Mouse (Mus musculus): ENCODE data around the gene Plch2. TPM values are rescaled to one million over a fixed set of nuclear protein-coding genes. Genes with fewer than 3 reads are reported as not detected.
A peak's percentile ranks its signal among the peaks of the same experiment; 100 is the strongest.

Plch2 gene
- total RNA-seq, 2 experiments from 2014 or later = 0.38 TPM; not detected in 1

GRCm38 (mm10) chr4:154956604-154957003 is 100.0 kb downstream of the Plch2 start:
- no peak for TF ChIP-seq CTCF (IDR thresholded peaks at IDR 0.05)
- intact Hi-C loops (cut with DNase I) = no loop called here
- no peak for DNase-seq
- no peak overlapping the region for H3K4me3 ChIP-seq
- no peak overlapping the region for H3K27ac ChIP-seq

GRCm38 (mm10) chr4:154952461-154953241 is 103.9 kb downstream of the Plch2 start:
- intact Hi-C loops (cut with DNase I) = no loop called here
- Histone ChIP-seq H3K27ac (no peak overlapping the region), H3K4me3 (no peak overlapping the region)
- no peak for DNase-seq
- no peak for TF ChIP-seq CTCF (IDR thresholded peaks at IDR 0.05)

GRCm38 (mm10) chr4:154949589-154949982 is 107.0 kb downstream of the Plch2 start:
- H3K4me3 ChIP-seq = no peak overlapping the region
- DNase-seq = no peak
- intact Hi-C loops (cut with DNase I) = no loop called here
- no peak for TF ChIP-seq CTCF (IDR thresholded peaks at IDR 0.05)
- no peak overlapping the region for H3K27ac ChIP-seq

- intact Hi-C loops (cut with DNase I) = no loop called here
- Histone ChIP-seq H3K27ac (no peak overlapping the region), H3K4me3 (no peak overlapping the region)
- no peak for DNase-seq
- no peak for TF ChIP-seq CTCF (IDR thresholded peaks at IDR 0.05)
Observed at GRCm38 (mm10) chr4:154948940-154949588, 107.5 kb downstream of the Plch2 start.

- Histone ChIP-seq H3K27ac (no peak overlapping the region), H3K4me3 (no peak overlapping the region)
- TF ChIP-seq CTCF (IDR thresholded peaks at IDR 0.05) = no peak
- DNase-seq = no peak
- intact Hi-C loops (cut with DNase I) = no loop called here
Observed at GRCm38 (mm10) chr4:154948066-154948939, 108.3 kb downstream of the Plch2 start.

- peak; percentile 80 for DNase-seq
- TF ChIP-seq CTCF (IDR thresholded peaks at IDR 0.05) = no peak
- intact Hi-C loops (cut with DNase I) = no loop called here
- Histone ChIP-seq H3K27ac (peak overlapping the region; percentile 58), H3K4me3 (peak overlapping the region; percentile 58)
Observed at GRCm38 (mm10) chr4:154946319-154946718, 110.3 kb downstream of the Plch2 start.

- no peak; the same call in 1 of the 2 replicates for TF ChIP-seq CTCF (IDR thresholded peaks at IDR 0.05)
- intact Hi-C loops (cut with DNase I) = loop anchor here (1.0 to 2.0 kb wide), 4 partner anchors 23 to 122 kb away; no protein-coding TSS in a partner anchor
- DNase-seq = peak; percentile 79
- H3K4me3 ChIP-seq = no peak overlapping the region
- H3K27ac ChIP-seq = peak overlapping the region; percentile 46; the same call in 1 of the 2 replicates
Observed at GRCm38 (mm10) chr4:154944121-154944590, 112.4 kb downstream of the Plch2 start.

GRCm38 (mm10) chr4:154943323-154944039 is 113.1 kb downstream of the Plch2 start:
- TF ChIP-seq CTCF (IDR thresholded peaks at IDR 0.05) = no peak
- Histone ChIP-seq H3K4me3 (no peak overlapping the region), H3K27ac (peak overlapping the region; percentile 46; the same call in 1 of the 2 replicates)
- DNase-seq = no peak
- intact Hi-C loops (cut with DNase I) = loop anchor here (1.0 to 2.0 kb wide), 4 partner anchors 23 to 123 kb away; no protein-coding TSS in a partner anchor

- Histone ChIP-seq H3K4me3 (no peak overlapping the region), H3K27ac (no peak overlapping the region)
- TF ChIP-seq CTCF (IDR thresholded peaks at IDR 0.05) = no peak
- DNase-seq = no peak
- intact Hi-C loops (cut with DNase I) = no loop called here
Observed at GRCm38 (mm10) chr4:154942632-154943322, 113.8 kb downstream of the Plch2 start.

GRCm38 (mm10) chr4:154941831-154942230 is 114.8 kb downstream of the Plch2 start:
- DNase-seq = no peak
- intact Hi-C loops (cut with DNase I) = no loop called here
- H3K27ac ChIP-seq = no peak overlapping the region
- H3K4me3 ChIP-seq = no peak overlapping the region
- no peak for TF ChIP-seq CTCF (IDR thresholded peaks at IDR 0.05)

- intact Hi-C loops (cut with DNase I) = no loop called here
- Histone ChIP-seq H3K4me3 (no peak overlapping the region), H3K27ac (no peak overlapping the region)
- no peak for DNase-seq
- TF ChIP-seq CTCF (IDR thresholded peaks at IDR 0.05) = no peak
Observed at GRCm38 (mm10) chr4:154940156-154940555, 116.4 kb downstream of the Plch2 start.
